Mouse (Mus musculus) c-Kit-positive CD71-negative TER-119-negative erythroid progenitor cells, embryonic 14.5 days (primary cell): ENCODE results near the gene Hfe2.
"Not testable (repeated sequence)": the region's sequence is repeated elsewhere in the genome, so short reads cannot be mapped to it uniquely, and the experiment has no call there.

Source experiments
- DNase-seq: peaks from one replicate; pipeline ENCODE4 v3.0.0-alpha.2; 2013; ENCODE audit warnings: low read depth

The Hfe2 gene

DNA sequence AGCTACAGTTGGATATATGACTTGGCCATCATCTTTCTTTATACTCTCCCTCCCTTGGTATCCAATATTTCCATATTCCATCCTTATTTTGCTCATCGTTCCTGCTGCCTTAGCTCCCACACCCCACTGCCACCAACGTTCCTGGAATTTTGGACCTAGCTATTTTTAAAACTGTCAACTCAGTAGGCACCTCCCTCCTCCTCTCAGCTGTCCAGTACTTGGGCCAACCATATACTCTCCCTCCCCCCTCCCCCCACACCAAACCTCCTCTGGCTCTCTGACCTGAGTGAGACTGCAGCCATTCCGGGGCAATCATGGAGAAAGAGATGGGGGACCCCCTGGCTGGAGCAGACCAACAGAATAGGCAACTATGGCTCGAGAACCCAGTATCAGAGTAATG lies at the start of gene Hfe2:
Hfe2 (plus strand) TSS at position 259 of the 400 bp plus-strand sequence.
- DNase-seq, result no peak

DNA sequence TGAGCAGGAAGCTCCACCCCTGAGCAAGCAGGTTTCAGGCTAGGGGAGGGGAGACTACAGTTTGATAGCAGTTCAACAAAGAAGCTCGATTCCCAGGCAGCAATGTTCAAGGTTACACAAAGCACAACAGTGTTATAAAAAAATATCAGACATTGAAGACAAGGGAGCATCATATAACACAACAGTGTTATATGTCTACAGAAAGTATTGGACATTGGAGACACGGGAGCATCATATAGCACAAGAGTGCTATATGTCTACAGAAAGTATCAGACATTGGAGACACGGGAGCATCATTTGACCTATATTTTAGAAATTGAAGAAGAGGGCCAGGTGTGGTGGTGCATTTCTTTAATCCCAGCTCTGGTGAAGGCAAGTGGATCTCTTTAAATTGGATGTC lies 47.9 kb upstream of the Hfe2 start:
- DNase-seq, result no peak

DNA sequence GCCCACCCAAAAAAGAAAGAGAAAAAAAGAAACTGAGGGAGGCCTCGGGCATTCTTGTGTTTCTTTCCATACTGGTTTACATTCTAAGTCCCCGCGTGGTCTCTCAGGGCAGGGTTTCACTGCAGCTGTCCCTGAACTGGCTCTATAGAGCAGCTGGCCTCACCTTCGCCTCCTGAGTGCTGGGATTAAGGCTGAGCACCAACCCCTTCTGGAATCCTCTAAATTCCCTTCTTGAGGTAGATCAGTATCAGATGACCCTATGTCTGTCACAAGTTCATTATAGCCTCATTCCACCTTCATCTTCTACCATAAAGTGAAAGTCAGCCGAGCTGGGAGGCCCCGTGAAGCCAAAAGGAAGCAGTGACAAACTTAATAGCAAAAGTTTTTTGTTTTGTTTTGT lies 47.4 kb upstream of the Hfe2 start:
- no peak for DNase-seq

DNA sequence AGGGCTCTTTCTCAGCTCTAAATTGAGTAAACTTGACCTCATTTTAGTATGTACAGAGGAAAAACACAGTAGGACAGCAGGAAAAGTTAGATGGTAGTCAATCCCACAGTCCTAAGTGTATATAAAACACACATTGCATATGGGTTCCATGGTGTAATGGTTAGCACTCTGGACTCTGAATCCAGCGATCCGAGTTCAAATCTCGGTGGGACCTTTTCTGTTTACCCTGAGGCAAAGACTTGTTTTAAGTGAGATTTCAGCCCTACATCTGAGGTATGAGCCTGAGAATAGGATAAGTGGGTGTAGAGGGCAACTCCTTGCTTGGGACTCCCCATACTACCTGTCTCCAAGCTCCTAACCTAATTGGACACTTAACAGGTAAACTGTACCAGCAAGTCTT lies 45.7 kb upstream of the Hfe2 start:
- no peak for DNase-seq

DNA sequence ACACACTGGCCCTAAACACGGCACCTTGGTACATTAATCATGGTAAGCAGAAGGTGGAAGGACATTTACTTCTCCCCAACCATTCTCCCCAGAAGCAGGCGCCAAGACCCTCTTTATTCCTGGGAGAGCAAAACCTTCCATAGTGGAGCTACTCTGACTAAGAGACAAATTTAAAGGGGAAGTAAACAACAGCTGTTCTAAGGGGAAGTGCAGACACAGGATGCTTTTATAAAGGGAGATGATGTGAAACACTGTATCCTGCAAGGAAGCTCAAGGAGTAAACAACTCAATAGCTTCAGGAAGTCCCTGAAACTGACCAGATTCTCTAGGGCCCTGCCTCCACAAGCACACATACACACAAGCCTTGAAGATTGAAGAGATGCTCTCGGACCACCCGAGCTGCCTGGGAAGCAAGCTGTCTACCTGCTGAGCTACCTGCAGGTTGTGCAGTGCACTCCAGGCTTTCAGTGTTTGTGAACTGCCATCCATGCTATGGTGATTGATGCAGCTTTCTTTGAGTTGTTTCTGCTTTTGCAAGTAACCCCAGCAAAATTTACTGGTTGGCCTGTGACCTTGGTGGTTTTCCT lies 44.2 kb upstream of the Hfe2 start:
- no peak for DNase-seq

DNA sequence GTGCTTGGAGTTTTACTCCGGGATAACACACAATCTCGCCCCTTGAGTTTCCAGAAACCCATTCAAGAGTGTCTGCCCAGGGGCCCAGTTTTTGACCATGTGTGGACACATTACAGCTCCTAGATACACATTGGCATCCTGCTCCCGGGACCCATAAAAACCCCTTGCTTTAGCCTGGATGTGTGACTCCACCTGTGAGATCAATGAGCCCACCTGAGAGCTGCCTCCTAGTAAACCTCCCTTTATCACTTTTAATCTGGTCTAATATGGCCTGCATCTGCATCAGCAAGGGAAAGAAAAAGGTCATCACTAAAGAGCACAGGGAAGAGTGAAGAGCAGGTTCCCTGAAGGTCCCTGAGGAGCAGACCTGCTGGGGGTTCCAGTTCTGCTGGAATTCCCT lies 43.1 kb upstream of the Hfe2 start:
- DNase-seq, result no peak

DNA sequence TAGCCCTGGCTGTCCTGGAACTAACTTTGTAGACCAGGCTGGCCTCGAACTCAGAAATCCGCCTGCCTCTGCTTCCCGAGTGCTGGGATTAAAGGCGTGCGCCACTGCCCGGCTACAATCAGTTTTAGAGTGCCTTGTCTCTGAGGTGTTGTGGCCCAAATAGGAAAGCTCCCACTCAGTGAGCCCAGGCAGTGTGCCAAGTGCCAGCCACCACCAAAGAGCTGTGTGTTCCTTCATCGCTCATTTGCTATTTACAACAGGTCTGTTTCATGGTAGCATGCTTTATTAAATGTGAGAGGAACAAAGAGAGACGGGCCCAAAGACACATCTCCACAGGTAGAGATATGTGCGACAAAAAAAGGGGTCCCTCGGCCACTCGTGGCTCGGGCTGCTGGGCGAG lies 42.5 kb upstream of the Hfe2 start:
- no peak for DNase-seq

DNA sequence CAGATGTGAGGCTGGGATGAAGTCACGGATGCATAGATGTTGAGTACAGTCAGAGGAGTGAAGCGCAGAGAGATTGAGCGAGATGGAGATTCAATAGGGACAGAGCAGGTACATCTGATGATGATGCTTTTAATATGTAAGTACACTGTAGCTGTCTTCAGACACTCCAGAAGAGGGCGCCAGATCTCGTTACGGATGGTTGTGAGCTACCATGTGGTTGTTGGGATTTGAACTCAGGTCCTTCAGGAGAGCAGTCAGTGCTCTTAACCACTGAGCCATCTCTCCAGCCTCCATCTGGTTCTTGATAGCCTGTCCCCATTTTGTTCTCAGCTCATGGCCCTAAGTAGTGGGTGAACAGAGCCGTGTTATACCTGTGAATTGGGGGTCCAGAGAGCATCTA lies 41.9 kb upstream of the Hfe2 start:
- not testable (repeated sequence) for DNase-seq

DNA sequence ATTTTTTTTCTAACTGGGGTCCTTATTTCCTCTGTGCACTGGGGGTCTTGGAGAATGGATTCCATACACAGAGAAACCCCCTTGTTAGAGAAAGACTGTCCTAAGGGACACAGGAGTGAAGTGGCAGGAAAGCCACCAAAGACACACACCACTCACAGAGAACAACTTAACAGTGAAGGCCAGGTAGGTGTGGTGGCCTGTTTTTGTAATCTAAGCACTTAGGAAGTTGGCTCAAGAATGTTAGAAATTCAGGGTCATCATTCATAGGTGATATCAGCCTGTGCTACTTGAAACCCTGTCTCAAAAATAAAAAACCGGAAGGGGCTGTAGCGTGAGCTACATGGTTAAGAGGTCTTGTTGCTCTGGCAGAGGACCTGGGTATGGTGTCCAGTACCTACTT lies 41.0 kb upstream of the Hfe2 start:
- DNase-seq, result no peak

DNA sequence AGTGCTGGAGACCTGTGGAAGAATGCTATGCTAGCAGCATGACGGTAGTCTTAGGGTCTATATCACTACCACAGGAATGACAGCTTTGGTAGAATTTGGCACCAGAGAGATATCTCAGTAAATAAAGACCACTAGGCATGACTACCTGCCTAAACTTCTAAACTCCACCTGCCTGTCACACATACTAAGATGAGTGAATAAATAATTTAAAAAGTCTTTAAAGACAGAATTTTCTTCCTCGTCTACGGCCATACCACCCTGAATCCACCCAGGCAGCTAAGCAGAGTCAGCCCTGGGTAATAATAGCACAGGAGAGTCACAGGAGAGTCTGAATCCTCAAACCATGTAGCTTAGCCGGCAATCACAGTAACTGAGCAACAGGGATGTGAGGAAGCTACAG lies 40.1 kb upstream of the Hfe2 start:
- no peak for DNase-seq

DNA sequence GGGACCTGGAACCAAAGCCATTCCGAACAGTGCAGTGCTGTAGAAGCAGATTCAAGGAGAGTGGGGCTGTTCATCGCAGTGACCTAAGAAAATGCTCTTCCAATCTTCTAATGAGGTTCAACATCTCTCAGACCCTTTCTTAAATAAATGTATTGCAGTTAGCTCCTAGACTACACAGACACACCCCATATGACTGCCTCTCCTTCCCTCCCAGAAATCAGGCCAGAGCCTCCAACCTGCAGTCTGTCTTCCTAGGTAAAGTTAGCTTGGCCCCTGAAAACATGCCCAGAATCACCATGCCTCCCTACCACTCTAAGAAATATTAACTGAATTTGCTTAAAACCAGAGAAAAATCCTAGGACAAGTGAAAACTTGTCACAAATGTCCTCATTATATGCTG lies 39.6 kb upstream of the Hfe2 start:
- DNase-seq, result no peak

DNA sequence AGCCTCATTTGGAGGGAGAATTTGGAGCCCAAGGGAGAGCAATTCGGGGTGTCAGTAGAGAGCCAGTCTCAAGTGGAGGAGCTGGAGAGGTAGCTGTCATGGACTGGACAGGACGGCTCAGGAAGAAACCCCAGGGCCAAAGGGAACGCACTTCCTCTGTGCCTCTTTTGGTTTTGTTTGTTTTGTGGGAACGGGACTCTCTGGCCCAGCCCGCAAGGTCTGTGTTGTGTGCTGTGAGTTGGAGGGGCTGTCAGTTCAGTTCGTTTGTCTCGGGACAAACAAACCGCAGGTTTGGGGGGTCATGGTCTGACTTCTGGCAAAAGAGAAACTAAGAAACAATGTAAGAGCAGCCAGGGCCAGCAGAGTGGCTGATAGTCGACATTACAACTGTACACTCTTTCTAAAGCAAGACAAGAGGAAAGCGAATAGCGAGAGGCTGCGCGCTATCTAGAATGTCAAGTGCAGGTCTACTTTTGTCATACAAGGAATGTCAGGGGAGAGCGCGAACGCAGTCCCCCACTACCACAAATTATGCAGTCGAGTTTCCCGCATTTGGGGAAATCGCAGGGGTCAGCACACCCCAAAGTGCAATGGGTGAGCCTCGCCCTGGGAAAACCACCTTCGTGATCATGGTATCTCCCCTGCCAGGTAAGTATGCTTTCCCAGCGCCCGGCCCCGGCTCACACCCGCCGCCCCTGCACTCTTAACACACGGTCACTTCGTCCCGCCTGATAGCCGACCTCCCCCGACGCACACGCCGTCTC lies 38.7 kb upstream of the Hfe2 start:
- not testable (repeated sequence) for DNase-seq

DNA sequence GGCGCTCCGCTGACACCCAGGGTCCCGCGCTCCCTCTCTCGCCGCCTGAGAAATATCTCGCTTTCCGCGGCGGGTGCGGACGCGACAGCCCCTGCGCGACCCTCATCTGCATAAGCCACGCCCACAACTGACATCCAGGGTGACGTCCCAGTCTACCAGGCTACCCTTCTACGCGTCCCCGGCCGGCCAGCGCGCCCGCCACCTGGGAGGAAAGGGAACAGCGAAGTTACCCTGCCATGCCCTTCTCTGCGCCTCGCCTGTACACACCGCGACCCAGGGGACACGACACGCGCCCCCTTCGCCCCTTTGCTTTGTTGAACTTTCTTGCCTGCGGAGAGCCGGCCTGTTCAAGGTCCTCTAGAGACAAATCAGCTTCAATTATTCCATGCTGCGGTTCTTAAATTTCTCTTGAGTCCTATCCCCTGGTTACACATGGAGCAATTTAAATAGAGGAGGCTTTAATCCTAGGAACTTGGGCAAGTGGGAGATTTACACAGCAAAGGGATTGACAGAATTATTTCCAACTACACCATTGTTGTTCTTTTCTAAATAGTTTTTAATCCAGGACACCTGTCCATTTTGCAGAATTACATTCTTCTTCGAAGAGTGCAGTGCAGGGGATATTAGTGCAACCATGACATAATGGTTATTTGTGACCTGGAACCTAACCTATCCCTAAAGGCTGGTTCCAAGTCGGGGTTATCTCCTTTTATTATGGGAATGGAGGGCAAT lies 38.0 kb upstream of the Hfe2 start:
- DNase-seq, result not testable (repeated sequence)

DNA sequence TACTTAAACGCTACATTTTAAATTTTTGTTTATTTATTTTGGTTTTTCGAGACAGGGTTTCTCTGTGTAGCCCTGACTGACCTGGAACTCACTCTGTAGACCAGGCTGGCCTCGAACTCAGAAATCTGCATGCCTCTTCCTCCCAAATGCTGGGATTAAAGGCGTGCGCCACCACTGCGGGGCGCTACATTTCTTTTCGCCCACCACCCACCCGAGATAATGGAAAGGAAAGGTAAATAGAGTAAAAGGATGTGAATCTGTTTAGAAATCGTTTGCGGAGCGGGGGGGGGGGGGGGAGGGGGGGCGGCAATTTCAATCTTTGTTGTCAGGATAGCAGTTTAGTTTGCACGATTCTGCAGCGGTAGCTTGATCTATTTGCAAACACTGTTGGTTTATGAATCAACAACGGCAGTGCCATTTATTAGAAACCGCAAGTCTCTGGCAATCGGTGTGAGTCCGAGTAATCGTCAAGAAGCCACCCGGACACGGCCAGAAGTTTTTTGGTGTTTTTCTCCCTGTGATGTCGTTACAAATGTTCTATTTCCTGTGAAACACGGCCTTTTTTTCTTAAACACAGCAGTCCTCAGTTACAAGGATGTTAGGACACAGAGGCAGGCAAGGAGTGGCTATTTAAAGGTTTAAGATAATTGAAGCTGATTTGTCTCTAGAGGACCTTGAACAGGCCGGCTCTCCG lies 37.2 kb upstream of the Hfe2 start:
- no peak for DNase-seq

DNA sequence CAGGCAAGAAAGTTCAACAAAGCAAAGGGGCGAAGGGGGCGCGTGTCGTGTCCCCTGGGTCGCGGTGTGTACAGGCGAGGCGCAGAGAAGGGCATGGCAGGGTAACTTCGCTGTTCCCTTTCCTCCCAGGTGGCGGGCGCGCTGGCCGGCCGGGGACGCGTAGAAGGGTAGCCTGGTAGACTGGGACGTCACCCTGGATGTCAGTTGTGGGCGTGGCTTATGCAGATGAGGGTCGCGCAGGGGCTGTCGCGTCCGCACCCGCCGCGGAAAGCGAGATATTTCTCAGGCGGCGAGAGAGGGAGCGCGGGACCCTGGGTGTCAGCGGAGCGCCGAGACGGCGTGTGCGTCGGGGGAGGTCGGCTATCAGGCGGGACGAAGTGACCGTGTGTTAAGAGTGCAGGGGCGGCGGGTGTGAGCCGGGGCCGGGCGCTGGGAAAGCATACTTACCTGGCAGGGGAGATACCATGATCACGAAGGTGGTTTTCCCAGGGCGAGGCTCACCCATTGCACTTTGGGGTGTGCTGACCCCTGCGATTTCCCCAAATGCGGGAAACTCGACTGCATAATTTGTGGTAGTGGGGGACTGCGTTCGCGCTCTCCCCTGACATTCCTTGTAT lies 36.6 kb upstream of the Hfe2 start:
- not testable (repeated sequence) for DNase-seq

DNA sequence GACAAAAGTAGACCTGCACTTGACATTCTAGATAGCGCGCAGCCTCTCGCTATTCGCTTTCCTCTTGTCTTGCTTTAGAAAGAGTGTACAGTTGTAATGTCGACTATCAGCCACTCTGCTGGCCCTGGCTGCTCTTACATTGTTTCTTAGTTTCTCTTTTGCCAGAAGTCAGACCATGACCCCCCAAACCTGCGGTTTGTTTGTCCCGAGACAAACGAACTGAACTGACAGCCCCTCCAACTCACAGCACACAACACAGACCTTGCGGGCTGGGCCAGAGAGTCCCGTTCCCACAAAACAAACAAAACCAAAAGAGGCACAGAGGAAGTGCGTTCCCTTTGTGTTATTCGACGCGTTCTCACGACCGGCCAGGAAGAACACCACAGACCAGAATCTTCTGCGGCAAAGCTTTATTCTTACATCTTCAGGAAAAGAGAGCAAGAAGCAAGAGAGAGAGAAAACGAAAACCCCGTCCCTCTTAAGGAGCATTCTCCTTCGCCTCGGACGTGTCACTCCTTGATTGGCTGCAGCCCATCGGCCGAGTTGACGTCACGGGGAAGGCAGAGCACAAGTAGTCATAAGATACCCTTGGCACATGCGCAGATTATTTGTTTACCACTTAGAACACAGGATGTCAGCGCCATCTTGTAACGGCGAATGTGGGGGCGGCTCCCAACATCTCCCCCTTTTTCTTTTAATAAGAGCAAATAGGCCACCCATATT lies 35.9 kb upstream of the Hfe2 start:
- not testable (repeated sequence) for DNase-seq

DNA sequence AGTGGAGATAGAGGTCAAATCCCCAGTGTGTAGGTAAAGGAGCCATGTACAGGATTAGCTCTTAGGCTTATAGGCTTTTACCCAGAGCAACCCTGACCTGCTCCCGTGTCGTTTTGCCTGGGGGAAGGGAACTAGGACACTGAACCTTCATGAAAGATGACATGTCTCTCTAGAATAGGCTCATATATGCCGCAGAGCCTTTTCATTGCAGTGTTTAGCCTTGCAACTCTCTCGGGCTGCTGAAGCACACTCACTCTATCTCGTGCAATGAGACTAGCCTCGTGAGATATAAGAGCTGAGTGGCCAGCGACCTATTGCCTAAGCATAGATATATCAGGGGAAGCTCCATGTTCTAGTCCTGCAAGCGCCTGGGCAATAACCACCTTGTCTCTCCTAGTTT lies 35.3 kb upstream of the Hfe2 start:
- DNase-seq, result not testable (repeated sequence)

DNA sequence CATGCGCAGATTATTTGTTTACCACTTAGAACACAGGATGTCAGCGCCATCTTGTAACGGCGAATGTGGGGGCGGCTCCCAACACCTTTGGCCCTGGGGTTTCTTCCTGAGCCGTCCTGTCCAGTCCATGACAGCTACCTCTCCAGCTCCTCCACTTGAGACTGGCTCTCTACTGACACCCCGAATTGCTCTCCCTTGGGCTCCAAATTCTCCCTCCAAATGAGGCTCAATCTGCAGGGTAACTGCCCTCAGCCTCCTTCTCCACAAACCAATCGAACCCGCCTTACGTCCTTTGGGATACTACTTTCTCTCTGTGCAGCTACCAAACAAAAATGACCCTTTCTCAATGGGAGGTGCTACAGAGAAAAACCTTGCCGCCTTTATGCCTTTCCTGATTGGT lies 30.5 kb upstream of the Hfe2 start:
- DNase-seq, result not testable (repeated sequence)

DNA sequence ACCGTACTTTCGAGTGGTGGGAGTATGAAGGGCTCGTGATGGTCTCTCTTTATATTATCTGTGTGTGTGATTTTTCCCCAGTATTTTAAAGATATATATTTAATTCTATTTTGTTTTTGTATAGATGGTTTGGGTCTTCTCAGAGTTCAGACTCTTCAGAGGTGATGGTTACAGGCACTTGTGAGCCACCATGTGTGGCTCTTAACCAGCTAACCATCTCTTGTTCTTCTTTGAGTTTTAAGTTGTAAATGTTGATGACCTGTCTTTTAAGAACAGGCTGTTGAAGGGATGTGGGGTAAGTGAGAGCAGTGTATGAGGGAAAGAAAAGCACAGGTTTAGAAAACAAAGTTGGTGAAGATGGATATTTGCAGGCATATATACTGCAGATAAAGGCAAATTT lies 30.1 kb upstream of the Hfe2 start:
- DNase-seq, result no peak

DNA sequence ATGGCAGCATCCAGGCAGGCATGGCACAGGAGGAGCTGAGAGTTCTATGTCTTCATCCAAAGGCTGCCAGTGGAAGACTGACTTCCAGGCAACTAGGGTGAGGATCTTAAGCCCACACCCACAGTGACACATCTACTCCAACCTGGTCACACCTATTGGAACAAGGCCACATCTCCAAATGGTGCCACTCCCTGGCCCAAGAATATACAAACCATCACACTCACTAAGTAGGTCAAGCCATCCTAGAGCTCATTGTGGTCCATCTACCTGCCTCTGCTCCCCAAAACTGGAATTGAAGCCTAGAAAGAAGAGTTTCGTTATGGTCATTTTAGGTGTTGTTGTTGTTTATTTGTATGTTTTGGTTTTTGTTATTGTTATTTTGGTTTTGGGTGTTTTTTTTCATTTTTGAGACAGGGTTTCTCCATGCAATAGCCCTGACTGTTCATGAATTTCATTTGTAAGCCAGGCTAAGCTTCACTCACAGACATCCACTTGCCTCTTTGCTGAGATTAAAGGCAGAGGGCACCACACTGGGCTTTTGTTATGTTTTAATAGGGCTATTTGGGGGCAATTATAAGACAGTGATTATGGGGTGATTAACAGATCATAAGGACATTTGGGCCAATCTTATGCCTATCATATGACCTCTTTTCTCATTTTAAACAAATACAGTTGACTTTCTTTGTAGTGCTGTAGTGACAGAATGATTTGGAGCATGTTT lies 29.3 kb upstream of the Hfe2 start:
- no peak for DNase-seq

DNA sequence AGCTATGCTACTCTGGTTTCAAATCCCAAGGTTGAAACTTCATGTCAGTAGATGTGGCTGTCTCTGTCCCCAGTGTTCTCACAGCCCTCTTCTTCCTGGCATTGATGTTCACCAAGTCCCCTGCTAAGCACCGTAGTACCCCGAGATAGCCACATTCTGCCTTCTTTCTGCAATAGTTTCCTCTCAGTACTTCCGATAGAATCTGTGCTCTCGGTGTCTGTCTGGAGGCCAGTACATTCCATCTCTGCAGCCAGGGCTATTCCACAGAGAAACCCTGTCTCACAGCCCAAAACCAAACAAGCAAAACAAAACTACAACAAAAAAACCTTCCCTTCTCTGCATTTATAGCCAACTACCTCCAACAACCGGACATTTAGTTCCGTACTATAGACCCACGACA lies 28.8 kb upstream of the Hfe2 start:
- DNase-seq, result no peak
